ENCODE assay signal across 21 mouse cellular contexts in the genomic region with DNA sequence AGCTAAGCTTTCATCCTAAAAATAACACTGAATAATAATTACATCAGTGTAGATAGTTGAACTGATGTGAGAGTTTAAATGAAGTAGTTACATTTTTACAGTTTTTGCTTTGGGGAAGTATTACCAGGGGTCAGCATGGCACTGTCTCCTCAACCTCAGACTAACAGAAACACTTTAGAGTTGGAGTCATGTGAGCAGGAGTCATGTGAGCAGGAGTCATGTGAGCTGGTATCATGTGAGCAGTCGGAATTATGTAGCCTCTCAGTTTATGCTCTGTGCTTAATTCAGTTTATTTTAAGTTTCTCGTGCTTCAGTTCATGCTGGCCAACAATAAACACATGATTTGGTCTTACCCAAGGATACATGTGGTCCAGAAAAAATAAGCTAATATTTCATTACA.
DNase-seq lines count a peak whose midpoint lies in the region; ATAC-seq and TF ChIP-seq lines count a peak whose summit lies in the region.
"Had no signal": no experiment of that assay in that cellular context is flagged by ENCODE, and none has a peak within 500 bp of the region (broad histone marks: within the 10 kb centered on the region; RNA-seq: fewer than 3 reads in every experiment).

No protein-coding gene starts in this region.

- TF ChIP-seq CTCF in C2C12 (IDR thresholded peaks at IDR 0.05; ENCODE audit: control insufficient read depth, insufficient read depth, insufficient read length), result no peak
- TF ChIP-seq CTCF in forebrain, postnatal 0 days (IDR thresholded peaks at IDR 0.05; ENCODE audit: low read depth), result no peak
- TF ChIP-seq CTCF in kidney, adult 2 months (conservative IDR thresholded peaks at IDR 0.05; ENCODE audit: insufficient read depth, insufficient read length, low read depth, low read length), result no peak

- in situ Hi-C loops in ES-E14 (cut with MboI; ENCODE audit: low sequenced_read_pairs in 2 of 2, unreplicated experiment in 2 of 2), result no loop called here

- H3K79me2 ChIP-seq in C2C12 (ENCODE audit: control insufficient read depth, insufficient read depth), result no peaks in the 10 kb centered on the region

- no peaks in the 10 kb centered on the region for H3K27me3 ChIP-seq in C2C12 (ENCODE audit: control insufficient read depth, insufficient read depth, insufficient read length)
- no peaks in the 10 kb centered on the region for H3K27me3 ChIP-seq in forebrain, postnatal 0 days (ENCODE audit: insufficient read depth, low read length)
- no peaks in the 10 kb centered on the region for H3K27me3 ChIP-seq in kidney, adult 2 months (replicated peaks; ENCODE audit: control insufficient read depth, insufficient read depth, low read length)
- H3K27me3 ChIP-seq: embryonic facial prominence, embryonic 15.5 days; heart, embryonic 12.5 days; Patski had no signal

- H3K27ac ChIP-seq in ES-E14 (ENCODE audit: insufficient read depth, low read depth, low read length, poor library complexity, severe bottlenecking), result no peak overlapping the region
- no peak overlapping the region for H3K27ac ChIP-seq in forebrain, postnatal 0 days (ENCODE audit: low read depth, low read length)
- no peak overlapping the region for H3K27ac ChIP-seq in kidney, adult 2 months (ENCODE audit: insufficient read depth, low read depth, low read length)
- H3K27ac ChIP-seq: embryonic facial prominence, embryonic 15.5 days; hindbrain, embryonic 10.5 days; hindbrain, embryonic 14.5 days had no signal

- no peak overlapping the region for H3K4me2 ChIP-seq in forebrain, postnatal 0 days (ENCODE audit: low read depth)
- H3K4me2 ChIP-seq: embryonic facial prominence, embryonic 15.5 days; heart, embryonic 12.5 days; hindbrain, embryonic 14.5 days had no signal

- TF ChIP-seq POLR2A in kidney, adult 2 months (IDR thresholded peaks at IDR 0.05; ENCODE audit: low read depth, low read length), result no peak

- DNase-seq in ES-E14 (ENCODE audit: low read depth, low spot score), result peak; percentile 9
- DNase-seq in adipocyte (ENCODE audit: low spot score), result peak; percentile 9
- DNase-seq in forebrain, postnatal 0 days, result no peak
- DNase-seq in kidney, adult 2 months, result no peak
- no peak for DNase-seq in spleen, postnatal 4 days (ENCODE audit: low spot score in 2 of 2)
- DNase-seq: adrenal gland, postnatal 14 days; cerebellum, adult 8-10 months; cerebellum, postnatal 14 days; embryo, embryonic 11 days; gastrocnemius, postnatal 14 days; kidney, adult 9 months had no signal

- no peak overlapping the region for H3ac ChIP-seq in C2C12 (ENCODE audit: control insufficient read depth, insufficient read length, low read depth)

- ATAC-seq in forebrain, postnatal 0 days, result no peak
- ATAC-seq in inflammation-experienced regulatory T-cells, adult 6 months, result no peak
- ATAC-seq: forebrain, embryonic 16.5 days; intestine, postnatal 0 days; Patski had no signal

- 89% methylated on average over 2 of the region's 2 CpGs for WGBS in forebrain, postnatal 0 days
- WGBS in kidney, adult 2 months, result 64% methylated on average over 2 of the region's 2 CpGs

- H3K9ac ChIP-seq in ES-E14 (ENCODE audit: insufficient read depth, low read depth, low read length, poor library complexity, severe bottlenecking), result no peak overlapping the region
- no peak overlapping the region for H3K9ac ChIP-seq in forebrain, postnatal 0 days
- H3K9ac ChIP-seq: embryonic facial prominence, embryonic 15.5 days; heart, embryonic 12.5 days; hindbrain, embryonic 14.5 days had no signal

- no peaks in the 10 kb centered on the region for H3K9me3 ChIP-seq in ES-E14 (ENCODE audit: control insufficient read depth, insufficient read depth, low read depth, low read length)
- no peaks in the 10 kb centered on the region for H3K9me3 ChIP-seq in forebrain, postnatal 0 days (ENCODE audit: low read length)
- H3K9me3 ChIP-seq: embryonic facial prominence, embryonic 15.5 days; heart, embryonic 12.5 days; hindbrain, embryonic 10.5 days had no signal

- H3K4me3 ChIP-seq in C2C12 (ENCODE audit: insufficient read depth, poor library complexity, severe bottlenecking), result no peak overlapping the region
- no peak overlapping the region for H3K4me3 ChIP-seq in ES-E14 (ENCODE audit: insufficient read depth in 1 of 2, low read depth in 1 of 2, low read length in 2 of 2, poor library complexity in 1 of 2, severe bottlenecking in 1 of 2)
- no peak overlapping the region for H3K4me3 ChIP-seq in forebrain, postnatal 0 days (ENCODE audit: low read depth, low read length)
- no peak overlapping the region for H3K4me3 ChIP-seq in kidney, adult 2 months (ENCODE audit: insufficient read depth, low read depth, low read length)
- H3K4me3 ChIP-seq: embryonic facial prominence, embryonic 15.5 days; erythroblast, embryonic 14.5 days; heart, embryonic 12.5 days; hindbrain, embryonic 10.5 days had no signal

- H3K79me3 ChIP-seq in C2C12 (ENCODE audit: low read depth), result no peaks in the 10 kb centered on the region

- no peaks in the 10 kb centered on the region for H3K36me3 ChIP-seq in C2C12 (ENCODE audit: control insufficient read depth, insufficient read depth)
- H3K36me3 ChIP-seq in ES-E14 (ENCODE audit: control insufficient read depth, insufficient read depth, low read length, poor library complexity, severe bottlenecking), result no peaks in the 10 kb centered on the region
- no peaks in the 10 kb centered on the region for H3K36me3 ChIP-seq in forebrain, postnatal 0 days (ENCODE audit: insufficient read depth)
- no peaks in the 10 kb centered on the region for H3K36me3 ChIP-seq in kidney, adult 2 months (ENCODE audit: control insufficient read depth, insufficient read depth, low read length)
- H3K36me3 ChIP-seq: embryonic facial prominence, embryonic 15.5 days; heart, embryonic 12.5 days; hindbrain, embryonic 10.5 days had no signal

- H3K4me1 ChIP-seq in ES-E14 (ENCODE audit: control insufficient read depth in 2 of 2, insufficient read depth in 2 of 2, low read length in 2 of 2, poor library complexity in 1 of 2), result no peaks in the 10 kb centered on the region
- no peaks in the 10 kb centered on the region for H3K4me1 ChIP-seq in forebrain, postnatal 0 days (ENCODE audit: insufficient read depth)
- H3K4me1 ChIP-seq in kidney, adult 2 months (ENCODE audit: control insufficient read depth, insufficient read depth, low read length), result peaks cover 3% of the 10 kb centered on the region; the same call in 1 of the 2 replicates
- H3K4me1 ChIP-seq: embryonic facial prominence, embryonic 15.5 days; heart, embryonic 12.5 days; hindbrain, embryonic 10.5 days had no signal

TF ChIP-seq in C2C12, 6 proteins besides CTCF, POLR2A, EP300 and RAD21:
- TF ChIP-seq MYOG (IDR thresholded peaks at IDR 0.05; ENCODE audit: control insufficient read depth, extremely low read depth, insufficient read length) (no peak), USF1 (IDR thresholded peaks at IDR 0.05; ENCODE audit: low read depth) (peak; percentile 77)

TF ChIP-seq in ES-E14, 5 proteins besides CTCF, POLR2A, EP300 and RAD21:
- TF ChIP-seq CHD2 (IDR thresholded peaks at IDR 0.05; ENCODE audit: low read depth, low read length), result no peak
- TF ChIP-seq ZNF384 (IDR thresholded peaks at IDR 0.05; ENCODE audit: low read depth, low read length), result no peak
- TF ChIP-seq HCFC1 (IDR thresholded peaks at IDR 0.05; ENCODE audit: borderline replicate concordance, insufficient read depth, low read length), result no peak
- no peak for TF ChIP-seq ZC3H11A (IDR thresholded peaks at IDR 0.05; ENCODE audit: borderline replicate concordance, low read depth, low read length)
- TF ChIP-seq MAFK (IDR thresholded peaks at IDR 0.05; ENCODE audit: insufficient read depth, low read depth, low read length), result no peak

Comparison
In these comparisons a context has a peak if more than half of its experiments do, and no peak if none do; other contexts are left out.
1. DNase-seq: peak in ES-E14 (single experiment) and adipocyte (single experiment); none in forebrain, postnatal 0 days (single experiment), kidney, adult 2 months (single experiment) and spleen, postnatal 4 days (0 of 2).